Mouse (Mus musculus) frontal cortex, postnatal 36 days (tissue): ENCODE measurements around the gene Crybg3.

Source experiments
- DNase-seq, 2 experiments: peaks; one replicate each; pipeline ENCODE4 v3.0.0; 2022; ENCODE audit warnings: low spot score in 2 of 2

Gene Crybg3

GRCm38 (mm10) chr16:59451813-59452212 is 149.0 kb downstream of the Crybg3 start:
- no peak for DNase-seq

GRCm38 (mm10) chr16:59449092-59449491 is 151.7 kb downstream of the Crybg3 start:
- DNase-seq = no peak

GRCm38 (mm10) chr16:59448181-59448580 is 152.6 kb downstream of the Crybg3 start:
- no peak for DNase-seq

GRCm38 (mm10) chr16:59444880-59445559 is 155.8 kb downstream of the Crybg3 start:
- DNase-seq = no peak
